Mouse (Mus musculus) cerebellum, adult 11 months (tissue): ENCODE measurements around the gene Stk26.

ENCODE experiments used
- DNase-seq: peaks from one replicate; pipeline ENCODE4 v3.0.0; 2022

Gene Stk26

GRCm38 (mm10) chrX:50926893-50927545 lies 86.2 kb downstream of the Stk26 start:
- DNase-seq, result no peak

DNA sequence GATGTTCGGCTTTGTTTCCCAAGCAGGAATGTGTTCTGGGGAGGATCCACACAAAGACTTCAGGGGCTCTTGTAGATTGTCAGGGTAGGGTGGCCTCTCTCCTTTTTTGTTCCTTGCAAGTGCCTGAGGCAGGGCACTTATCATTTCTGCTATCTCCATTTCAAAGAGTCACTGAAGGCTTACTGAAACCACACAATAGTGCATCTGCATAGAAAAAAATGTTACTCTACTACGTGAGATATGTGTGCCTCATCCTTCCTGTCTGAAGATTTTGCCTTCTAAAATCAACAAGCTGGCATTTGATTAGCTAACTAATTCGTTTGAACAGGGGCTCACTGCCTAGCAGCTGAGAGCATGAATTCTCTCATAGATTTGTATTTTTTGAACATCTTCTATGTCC lies 89.5 kb downstream of the Stk26 start:
- no peak for DNase-seq

DNA sequence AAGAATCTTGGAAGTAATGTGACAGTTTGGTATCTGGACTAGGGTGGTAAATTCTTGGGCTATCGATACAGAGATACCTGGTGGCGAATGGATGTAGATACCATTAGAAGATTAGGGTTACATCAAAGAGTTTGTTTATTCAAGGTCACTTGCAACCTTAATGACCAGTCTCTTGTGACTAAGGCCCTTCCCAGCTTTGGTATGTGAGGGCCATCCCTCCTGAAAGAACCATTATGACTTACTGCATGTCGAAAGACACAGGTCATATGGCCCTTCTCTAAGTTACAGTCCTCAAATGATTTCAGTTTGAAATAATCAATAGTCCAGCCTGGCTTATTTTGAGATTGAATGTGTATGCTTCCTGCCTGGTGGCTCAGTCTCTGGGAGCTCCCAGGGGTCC lies 96.3 kb downstream of the Stk26 start:
- DNase-seq, result no peak

GRCm38 (mm10) chrX:50942610-50943009 lies 101.8 kb downstream of the Stk26 start, which contains the start of gene Frmd7:
Gene Frmd7 (minus strand): TSS chrX:50942710.
- DNase-seq, result no peak
